Mouse (Mus musculus) thymus, postnatal 0 days (tissue): ENCODE data around the gene Zc3h12a. TPM values are rescaled to one million over a fixed set of nuclear protein-coding genes. Genes with fewer than 3 reads are reported as not detected.

Source experiments
- DNase-seq: peaks from one replicate; pipeline ENCODE4 v3.0.0-alpha.2; 2015; ENCODE audit warnings: low spot score
- polyA plus RNA-seq: library from polyadenylated mRNA; unstranded; fragments of >200 nt; fragmentation: Nextera tagmentation; extraction: Ambion mirVana; gene quantifications from 2 replicates; pipeline ENCODE4 v1.2.1, GENCODE M21; 2015

The Zc3h12a gene
- polyA plus RNA-seq, 1 experiment from 2014 or later = 3.5 TPM

- no peak for DNase-seq
Observed at GRCm38 (mm10) chr4:125116090-125116861, 11.4 kb downstream of the Zc3h12a start.

DNA sequence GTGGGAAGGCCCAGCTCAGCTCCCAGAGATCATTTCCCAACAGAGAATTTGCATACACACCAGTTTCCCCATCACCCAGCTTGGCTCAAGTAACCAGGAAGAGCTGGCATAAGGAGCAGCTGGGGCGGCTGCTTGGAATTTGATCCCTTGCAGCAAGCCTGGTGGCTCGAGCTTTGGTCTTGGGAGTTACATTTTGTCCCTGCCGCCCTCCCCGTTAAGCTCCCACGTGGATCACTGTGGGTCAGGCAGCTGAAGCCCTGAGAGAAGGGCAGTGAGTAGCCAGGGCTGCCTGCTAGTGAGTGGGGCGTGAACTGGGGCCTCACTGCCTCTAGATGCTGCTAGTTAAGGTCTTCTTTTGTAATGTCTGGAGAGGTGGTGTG is 11.9 kb downstream of the Zc3h12a start:
- no peak for DNase-seq

DNA sequence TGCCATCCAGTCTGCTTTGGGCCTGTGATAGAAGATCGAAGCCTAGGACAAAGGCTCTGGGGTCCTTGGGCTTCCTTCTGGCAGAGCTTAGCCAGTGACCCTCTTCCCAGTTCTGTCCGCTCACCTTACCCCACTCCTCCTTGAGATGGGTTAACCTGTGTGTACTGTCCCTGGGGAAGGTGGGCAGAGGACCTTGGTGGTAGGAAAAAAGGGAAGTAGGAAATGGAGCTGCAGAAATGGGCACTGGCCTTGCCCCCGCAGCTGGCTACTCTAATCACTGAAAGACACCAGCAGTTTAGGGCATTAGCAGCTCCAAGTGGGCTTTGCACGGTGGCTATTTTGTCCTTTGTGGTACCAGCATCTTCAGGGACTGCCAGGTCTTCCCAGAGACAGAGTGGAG is 12.6 kb downstream of the Zc3h12a start:
- no peak for DNase-seq

- peak; percentile 79 for DNase-seq
Observed at GRCm38 (mm10) chr4:125114638-125115037, 13.0 kb downstream of the Zc3h12a start.

DNA sequence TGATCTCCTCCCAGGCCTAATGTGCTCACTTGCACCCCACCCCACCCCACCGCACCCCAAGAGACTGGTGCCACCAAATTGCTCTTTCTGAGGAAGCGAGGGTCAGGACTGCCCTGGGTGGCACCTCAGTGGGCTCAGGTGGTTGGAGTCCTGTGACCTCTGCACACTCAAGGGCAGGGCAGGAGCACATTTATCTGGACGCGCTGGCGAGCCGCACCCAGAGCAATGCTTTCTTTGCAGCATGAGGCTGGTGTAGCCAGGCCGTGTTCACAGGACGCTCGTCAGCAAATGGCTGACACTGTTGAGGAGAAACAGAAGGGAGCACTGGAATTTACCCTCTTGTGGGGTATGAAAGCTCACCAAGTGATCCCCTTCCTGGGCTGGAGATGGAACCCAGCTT is 22.3 kb downstream of the Zc3h12a start:
- no peak for DNase-seq

DNA sequence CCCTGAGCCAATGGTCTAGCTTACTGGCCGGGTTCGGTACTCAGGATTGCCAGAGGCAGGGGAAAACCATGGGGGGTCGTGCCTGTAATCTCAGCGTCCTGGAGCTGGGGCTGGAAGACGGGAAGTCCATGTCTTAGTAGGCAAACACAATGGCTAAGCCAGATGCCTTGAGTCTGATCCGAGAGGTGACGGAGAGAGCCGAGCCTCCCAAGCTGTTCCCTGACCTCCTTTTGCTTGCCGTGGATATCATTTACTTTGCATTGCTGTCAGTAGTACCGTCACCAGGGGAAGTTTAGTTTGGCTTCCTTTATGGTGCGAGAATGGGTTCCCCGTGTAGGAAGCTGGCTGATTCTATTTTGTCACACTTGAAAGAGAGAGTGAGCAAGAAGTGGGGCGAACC is 26.3 kb downstream of the Zc3h12a start:
- no peak for DNase-seq

DNA sequence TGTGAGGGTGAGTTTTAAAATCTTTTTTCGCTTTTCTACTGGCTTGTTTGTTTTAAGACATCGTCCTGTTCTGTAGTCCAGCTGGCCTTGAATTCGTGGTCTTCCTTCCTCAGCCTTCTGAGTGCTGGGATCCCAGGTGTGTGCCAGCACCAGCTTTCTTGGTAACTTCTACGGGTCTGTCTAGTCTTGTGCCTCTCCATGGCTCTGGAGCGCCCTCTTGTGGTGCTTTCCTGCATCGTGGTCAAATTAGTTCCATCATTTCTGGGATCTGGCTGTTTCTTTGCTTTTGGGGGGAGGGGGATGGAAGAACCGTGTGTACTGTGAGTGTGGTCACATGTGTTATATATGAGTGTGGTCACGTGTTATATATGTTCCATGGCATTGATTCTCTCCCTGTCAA is 28.2 kb downstream of the Zc3h12a start:
- DNase-seq = peak; percentile 86

DNA sequence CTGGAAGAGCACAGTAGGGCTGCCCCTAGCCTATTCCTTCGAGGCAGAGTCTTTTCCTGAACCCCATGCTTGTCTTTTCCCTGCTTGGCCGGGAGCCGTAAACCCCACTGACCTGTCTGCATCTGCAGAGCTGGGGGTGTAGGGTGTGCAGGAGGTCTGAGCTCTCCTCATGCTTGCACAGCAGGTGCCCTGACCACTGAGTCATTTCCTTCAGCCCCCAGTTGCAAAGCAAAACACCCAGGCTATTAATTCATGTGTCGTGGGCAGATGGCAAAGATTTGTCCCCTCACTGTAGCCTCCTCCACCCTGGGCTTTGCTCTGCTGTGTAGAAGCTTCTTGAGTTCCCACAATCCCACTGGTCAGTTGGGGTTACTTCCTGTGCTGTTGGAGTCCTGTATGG is 30.2 kb downstream of the Zc3h12a start:
- no peak for DNase-seq

- no peak for DNase-seq
Observed at GRCm38 (mm10) chr4:125096066-125096465, 31.6 kb downstream of the Zc3h12a start.

GRCm38 (mm10) chr4:125093031-125093430 is 34.6 kb downstream of the Zc3h12a start:
- DNase-seq = no peak

DNA sequence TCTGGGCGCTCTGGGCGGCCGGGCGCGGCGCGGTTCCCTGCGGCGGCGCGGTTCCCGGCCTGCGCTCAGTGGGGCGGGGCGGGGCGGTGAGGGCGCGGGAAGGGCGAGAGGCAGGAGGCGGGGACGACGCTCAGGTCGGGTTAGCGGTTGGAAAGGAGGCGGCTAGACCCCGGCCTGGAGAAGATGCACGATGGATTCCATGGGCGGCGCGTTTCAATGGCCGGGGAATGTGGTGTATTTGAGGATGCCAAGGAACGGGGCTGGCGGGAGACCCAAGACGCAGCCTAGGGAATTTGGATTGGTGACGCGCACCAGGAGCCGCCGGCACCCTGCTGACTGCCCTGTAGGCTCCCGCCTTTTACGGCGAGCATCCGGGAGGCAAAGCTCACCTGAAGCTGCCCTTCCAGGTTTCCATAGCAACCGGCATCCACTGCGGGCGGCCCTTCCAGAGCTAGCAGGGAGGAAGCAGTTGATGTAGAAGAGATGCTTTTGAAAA is 42.2 kb downstream of the Zc3h12a start:
- DNase-seq = peak; percentile 62

DNA sequence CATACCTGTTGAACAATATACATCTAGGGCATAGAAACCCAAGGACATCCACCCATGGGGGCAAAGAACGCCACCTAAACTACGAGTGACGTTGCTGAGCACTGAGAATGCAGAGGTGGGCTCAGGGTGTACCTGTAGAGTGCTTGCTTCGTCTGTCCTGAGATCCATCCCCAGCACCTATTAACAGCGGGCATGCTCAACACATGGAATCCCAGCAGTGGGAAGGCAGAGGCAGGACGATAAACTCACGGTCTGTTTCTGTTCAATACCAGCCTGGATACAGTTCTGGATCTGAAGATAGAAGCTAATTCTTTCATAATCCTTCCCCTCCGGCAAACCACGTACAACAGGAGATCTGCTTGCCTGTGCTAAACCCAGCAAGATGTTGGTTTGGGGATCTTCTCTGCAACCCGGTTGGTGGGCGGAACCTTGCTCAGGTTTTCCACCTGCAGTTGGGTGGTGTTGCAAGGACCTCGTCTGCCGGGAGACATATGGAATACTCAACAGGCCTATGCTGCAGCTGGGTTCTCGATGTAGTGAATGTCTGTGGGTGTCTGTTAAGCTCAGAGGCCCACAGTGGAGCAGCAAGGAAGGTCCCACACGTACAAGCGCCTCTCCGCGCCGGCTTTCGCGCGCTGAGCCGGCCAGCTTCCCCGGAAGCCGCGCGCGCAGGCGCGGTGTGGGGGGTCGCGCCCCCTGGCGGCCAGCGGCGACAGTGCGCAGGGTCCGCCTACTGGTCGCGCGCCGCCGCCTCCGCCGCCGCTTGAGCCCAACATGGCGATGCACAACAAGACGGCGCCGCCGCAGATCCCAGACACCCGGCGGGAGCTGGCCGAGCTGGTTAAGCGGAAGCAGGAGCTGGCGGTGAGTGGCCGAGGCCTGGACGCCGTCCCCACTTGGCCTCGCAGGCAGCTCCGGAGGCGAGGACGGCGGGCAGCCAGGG is 43.0 kb downstream of the Zc3h12a start, which contains the start of gene Meaf6:
Gene Meaf6 (plus strand): TSS at position 732 of the 943 bp plus-strand sequence.
- peak; percentile 91 for DNase-seq

GRCm38 (mm10) chr4:125078698-125079097 is 48.9 kb downstream of the Zc3h12a start:
- no peak for DNase-seq

GRCm38 (mm10) chr4:125077700-125078099 is 49.9 kb downstream of the Zc3h12a start:
- no peak for DNase-seq

Other genes starting within 250 kb of the Zc3h12a start
- gene Epha10, start 246.9 kb downstream of the Zc3h12a start, polyA plus RNA-seq = not detected in 2 replicates
- gene 9930104L06Rik, start 190.8 kb downstream of the Zc3h12a start, polyA plus RNA-seq = 9.0 and 10.6 TPM in 2 replicates
- 116 and 154 TPM in 2 replicates for gene Cdca8, start 188.5 kb downstream of the Zc3h12a start, polyA plus RNA-seq
- gene Rspo1, start 141.4 kb downstream of the Zc3h12a start, polyA plus RNA-seq = 0.12 and 0.13 TPM in 2 replicates
- 62.6 and 66.4 TPM in 2 replicates for gene Gnl2, start 111.3 kb downstream of the Zc3h12a start, polyA plus RNA-seq
- gene Dnali1, start 62.1 kb downstream of the Zc3h12a start, polyA plus RNA-seq = 0.22 and 0.30 TPM in 2 replicates
- 37.3 and 38.2 TPM in 2 replicates for gene Snip1, start 61.2 kb downstream of the Zc3h12a start, polyA plus RNA-seq
- 48.4 and 57.8 TPM in 2 replicates for gene Meaf6, start 42.7 kb downstream of the Zc3h12a start, polyA plus RNA-seq